In genomic region chr1:119775915-119776314, GRCm38 (mm10) we compare ENCODE assay signal across 21 mouse cellular contexts.
"Had no signal": no experiment of that assay in that cellular context is flagged by ENCODE, and none has a peak within 500 bp of the region (broad histone marks: within the 10 kb centered on the region; RNA-seq: fewer than 3 reads in every experiment).

No protein-coding gene starts in this region.

- ATAC-seq: liver, postnatal 0 days; lung, postnatal 0 days had no signal

- H3K4me3 ChIP-seq: kidney, embryonic 15.5 days; limb, embryonic 12.5 days; limb, embryonic 15.5 days; neural tube, embryonic 12.5 days; neural tube, embryonic 15.5 days; stomach, embryonic 15.5 days had no signal

- DNase-seq: kidney, adult 8-10 months; kidney, postnatal 10 days; kidney, postnatal 36 days; layer of hippocampus, postnatal 36 days; left cerebral cortex, postnatal 4 days; liver, postnatal 0 days; lung, embryonic 14.5 days; lung, postnatal 4 days; midbrain, embryonic 14.5 days; right cerebral cortex, adult 18-20 months; right cerebral cortex, postnatal 14 days; right cerebral cortex, postnatal 4 days; thymus, postnatal 4 days had no signal

- H3K27ac ChIP-seq: kidney, embryonic 15.5 days; limb, embryonic 12.5 days; limb, embryonic 15.5 days; liver, embryonic 14.5 days; neural tube, embryonic 12.5 days; neural tube, embryonic 15.5 days; stomach, embryonic 15.5 days had no signal
